Mouse (Mus musculus) ES-Bruce4 (cell line): ENCODE results near the gene Scamp3. TPM values are rescaled to one million over a fixed set of nuclear protein-coding genes. Genes with fewer than 3 reads are reported as not detected.

Experiments used
- H3K27ac ChIP-seq: 2 replicates; pipeline ENCODE4 v1.5.1; 2012; ENCODE audit warnings: low read length, inconsistent platforms; ENCODE audit not compliant: insufficient read depth
- H3K27me3 ChIP-seq: 2 replicates; pipeline ENCODE4 v1.6.1; 2012; ENCODE audit warnings: mild to moderate bottlenecking, low read length, inconsistent platforms; ENCODE audit not compliant: control insufficient read depth, poor library complexity, insufficient read depth, severe bottlenecking
- H3K36me3 ChIP-seq: 2 replicates; pipeline ENCODE4 v1.6.1; 2012; ENCODE audit warnings: inconsistent platforms, mild to moderate bottlenecking, low read length, moderate library complexity; ENCODE audit not compliant: control insufficient read depth, poor library complexity, insufficient read depth, severe bottlenecking
- H3K4me1 ChIP-seq: one replicate; pipeline ENCODE4 v1.8.1; 2011; ENCODE audit warnings: low read length; ENCODE audit not compliant: control insufficient read depth, insufficient read depth
- H3K4me3 ChIP-seq: 2 replicates; pipeline ENCODE4 v1.5.1; 2011; ENCODE audit warnings: low read depth, mild to moderate bottlenecking, low read length
- H3K9ac ChIP-seq: 2 replicates; pipeline ENCODE4 v1.6.1; 2012; ENCODE audit warnings: low read depth, mild to moderate bottlenecking, inconsistent platforms; ENCODE audit not compliant: poor library complexity, severe bottlenecking
- H3K9me3 ChIP-seq: replicated peaks from 2 replicates; pipeline ENCODE4 v1.6.1; 2012; ENCODE audit warnings: mild to moderate bottlenecking, low read length, inconsistent platforms; ENCODE audit not compliant: control insufficient read depth, poor library complexity, insufficient read depth, severe bottlenecking
- CTCF ChIP-seq: IDR thresholded peaks from one replicate; pipeline ENCODE4 v1.8.1; 2011; ENCODE audit warnings: low read depth, low read length
- EP300 ChIP-seq: IDR thresholded peaks from 2 replicates; pipeline ENCODE4 v1.6.1; 2011; ENCODE audit warnings: low read depth, low read length; ENCODE audit not compliant: insufficient read depth
- POLR2A ChIP-seq: IDR thresholded peaks from one replicate; pipeline ENCODE4 v1.8.1; 2011; ENCODE audit warnings: low read length; ENCODE audit not compliant: insufficient read depth
- polyA plus RNA-seq: library from polyadenylated mRNA; stranded (reverse); fragments of >200 nt; gene quantifications from 2 replicates; pipeline ENCODE4 v1.2.4, GENCODE M21; 2011; ENCODE audit warnings: low read depth; ENCODE audit not compliant: missing spikeins, insufficient read depth, insufficient read length

Scamp3 gene
- polyA plus RNA-seq, 1 experiment: 74.8 TPM

DNA sequence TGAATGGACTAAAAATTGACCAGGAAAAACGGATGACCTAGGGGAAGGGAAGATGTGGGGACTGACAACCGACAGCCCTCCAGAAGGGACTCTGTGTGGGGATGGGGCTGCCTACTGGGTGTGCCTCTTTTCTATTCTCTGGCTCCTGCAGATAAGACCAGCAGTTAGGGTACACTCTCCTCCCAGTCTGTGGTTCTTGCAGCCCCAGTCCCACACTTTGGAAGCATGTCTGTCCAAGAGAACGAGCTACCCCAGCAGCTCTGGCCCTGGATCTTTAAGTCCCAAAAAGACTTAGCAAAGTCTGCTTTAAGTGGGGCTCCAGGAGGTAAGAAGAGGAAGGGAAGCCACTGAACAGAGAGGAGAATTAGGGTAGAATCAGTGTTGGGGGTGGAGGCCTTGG, 41.3 kb upstream of the Scamp3 start, which contains the start of gene Pklr:
Gene Pklr, plus strand, starts transcription at position 185 of the 400 bp plus-strand sequence.
- H3K27me3 ChIP-seq: no peaks in the 10 kb centered on the region
- H3K27ac ChIP-seq: no peak within 1 kb of the TSS
- H3K9ac ChIP-seq: 0 out of 2 replicates have a peak within 1 kb of the TSS, but pooled peaks have one; percentile 41
- H3K36me3 ChIP-seq: no peaks in the 10 kb centered on the region
- H3K4me3 ChIP-seq: peak within 1 kb of the TSS; percentile 39
- no peaks in the 10 kb centered on the region for H3K9me3 ChIP-seq
- H3K4me1 ChIP-seq: no peaks in the 10 kb centered on the region
- TF ChIP-seq CTCF (no peak), EP300 (no peak), POLR2A (no peak)

DNA sequence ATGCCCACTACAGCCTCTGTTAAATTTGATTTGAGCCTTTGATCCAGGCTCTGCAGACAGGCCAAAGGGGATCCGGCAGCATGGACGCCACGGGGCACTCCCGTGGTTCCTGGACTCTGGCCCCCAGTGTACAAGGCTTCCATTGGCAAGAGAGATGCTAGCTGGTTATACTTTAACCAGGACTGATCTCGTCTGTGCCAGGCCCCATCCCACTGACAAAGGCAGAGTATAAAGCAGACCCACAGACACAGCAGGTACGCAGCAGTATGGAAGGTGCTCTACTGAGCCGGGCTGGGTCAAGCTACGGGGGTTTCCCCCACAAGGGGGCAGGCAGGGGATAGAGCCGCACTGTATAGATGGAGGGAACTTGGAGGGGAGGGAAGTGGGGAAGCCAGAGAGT, 40.9 kb upstream of the Scamp3 start:
- peak; percentile 48 for TF ChIP-seq CTCF
- TF ChIP-seq EP300: no peak
- Histone ChIP-seq H3K36me3 (no peaks in the 10 kb centered on the region), H3K9me3 (no peaks in the 10 kb centered on the region), H3K9ac (no peak overlapping the region), H3K27ac (no peak overlapping the region), H3K27me3 (no peaks in the 10 kb centered on the region), H3K4me3 (no peak overlapping the region), H3K4me1 (no peaks in the 10 kb centered on the region)

DNA sequence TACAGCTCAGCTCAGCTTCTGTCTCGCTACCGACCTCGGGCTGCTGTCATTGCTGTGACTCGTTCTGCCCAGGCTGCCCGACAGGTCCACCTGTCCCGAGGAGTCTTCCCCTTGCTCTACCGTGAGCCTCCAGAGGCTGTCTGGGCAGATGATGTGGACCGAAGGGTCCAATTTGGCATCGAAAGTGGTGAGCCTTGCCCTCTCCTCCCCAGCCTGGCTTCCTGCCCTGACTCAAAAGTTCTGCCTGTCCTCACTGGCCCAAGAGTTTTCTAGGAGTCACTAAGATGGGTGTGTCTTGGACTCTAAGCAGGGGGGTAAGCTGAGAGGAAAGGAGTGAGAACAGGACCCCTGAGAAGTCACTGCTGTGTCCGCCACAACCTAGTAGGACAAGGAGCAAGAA, 32.5 kb upstream of the Scamp3 start:
- no peak overlapping the region for H3K4me3 ChIP-seq
- H3K36me3 ChIP-seq: no peaks in the 10 kb centered on the region
- TF ChIP-seq POLR2A (no peak), CTCF (no peak), EP300 (no peak)
- H3K9ac ChIP-seq: no peak overlapping the region
- H3K9me3 ChIP-seq: no peaks in the 10 kb centered on the region
- H3K27ac ChIP-seq: no peak overlapping the region
- no peaks in the 10 kb centered on the region for H3K4me1 ChIP-seq
- H3K27me3 ChIP-seq: no peaks in the 10 kb centered on the region

DNA sequence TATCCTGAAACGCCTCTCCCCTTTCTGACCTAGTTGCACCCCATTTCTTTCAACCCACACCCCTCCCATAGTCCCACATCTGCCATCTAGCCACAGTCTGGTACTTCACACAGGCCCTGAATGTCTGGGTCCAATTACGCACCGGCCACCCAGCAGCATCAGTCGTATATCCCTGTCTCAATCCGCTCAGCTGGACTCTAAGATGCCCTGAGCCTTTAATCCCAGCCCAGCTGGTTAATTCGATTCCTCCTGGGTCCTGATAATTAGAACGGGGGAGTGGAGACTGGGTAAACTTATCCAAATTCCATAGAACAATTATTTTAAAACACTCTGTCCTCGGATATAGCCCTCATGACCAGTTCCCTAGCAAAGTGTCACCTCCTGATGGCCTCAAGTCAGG, 31.7 kb upstream of the Scamp3 start:
- Histone ChIP-seq H3K4me3 (no peak overlapping the region), H3K9ac (no peak overlapping the region), H3K27me3 (no peaks in the 10 kb centered on the region)

DNA sequence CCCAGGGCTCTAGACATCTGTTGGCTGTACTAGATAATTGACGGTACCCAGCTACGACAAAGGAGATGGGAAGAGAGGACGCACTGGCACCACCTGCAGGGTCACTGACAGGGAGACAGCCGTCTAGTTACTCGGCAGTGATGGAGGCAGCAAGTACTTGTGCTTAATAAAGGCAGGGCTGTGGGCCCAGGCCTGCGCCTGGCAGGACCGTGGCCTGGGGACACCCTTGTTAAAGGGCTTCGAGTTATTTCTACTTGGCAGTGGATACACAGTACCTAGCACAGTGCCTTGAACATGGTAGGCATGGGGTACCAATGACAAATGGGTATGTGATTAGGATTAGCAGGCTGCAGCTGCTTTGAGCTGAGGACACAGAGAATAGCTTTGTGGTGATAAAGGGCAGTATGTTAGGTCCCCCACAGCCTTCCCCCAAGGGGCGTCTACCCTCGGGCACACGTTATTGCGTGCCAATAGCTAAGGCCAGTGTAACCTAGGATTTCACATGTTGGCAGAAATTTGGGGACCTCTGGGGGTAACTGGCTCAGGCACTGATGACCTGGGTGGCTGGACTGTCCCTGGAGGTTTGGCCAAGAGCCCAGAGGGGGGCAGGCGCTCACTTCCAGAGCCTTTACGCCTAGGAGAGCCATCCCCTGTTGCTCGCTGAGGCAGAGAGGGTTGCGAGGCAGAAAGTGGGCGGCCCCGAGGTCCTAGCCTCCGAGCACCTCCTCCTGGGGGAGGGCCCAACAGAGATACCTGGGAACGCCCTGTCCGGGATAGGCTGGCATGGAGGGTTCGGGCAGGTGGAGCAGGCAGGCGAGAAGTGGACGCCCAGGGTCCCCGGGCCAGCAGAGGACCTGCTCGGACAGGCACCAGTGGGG, 29.9 kb upstream of the Scamp3 start:
- no peaks in the 10 kb centered on the region for H3K27me3 ChIP-seq
- no peak overlapping the region for H3K27ac ChIP-seq
- no peaks in the 10 kb centered on the region for H3K36me3 ChIP-seq
- TF ChIP-seq CTCF (no peak), EP300 (no peak)
- H3K9me3 ChIP-seq: no peaks in the 10 kb centered on the region
- H3K4me1 ChIP-seq: no peaks in the 10 kb centered on the region
- peak overlapping the region; percentile 57 for H3K4me3 ChIP-seq
- H3K9ac ChIP-seq: peak overlapping the region; percentile 34

More for the DNA sequence above, 31.7 kb upstream of the Scamp3 start:
- no peaks in the 10 kb centered on the region for H3K4me1 ChIP-seq
- H3K36me3 ChIP-seq: no peaks in the 10 kb centered on the region
- H3K9me3 ChIP-seq: no peaks in the 10 kb centered on the region
- TF ChIP-seq POLR2A: no peak
- no peak for TF ChIP-seq EP300
- TF ChIP-seq CTCF: no peak
- no peak overlapping the region for H3K27ac ChIP-seq

DNA sequence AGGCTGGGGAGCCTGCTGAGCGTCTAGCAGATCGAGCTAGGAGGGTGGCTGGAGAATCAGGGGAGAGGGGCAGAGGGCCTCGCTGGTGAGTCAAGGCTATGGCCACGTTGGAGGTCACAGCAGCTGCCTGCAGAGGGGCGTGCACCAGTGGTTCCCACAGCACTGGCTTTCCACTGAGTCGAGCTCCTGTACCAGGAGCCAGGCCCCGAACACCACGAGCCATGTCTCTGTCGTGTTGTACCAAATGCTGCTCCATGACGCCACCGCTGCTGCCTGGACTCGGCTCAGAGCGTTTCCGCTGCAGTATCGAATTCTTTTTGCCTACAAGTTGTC, 29.3 kb upstream of the Scamp3 start:
- no peaks in the 10 kb centered on the region for H3K9me3 ChIP-seq
- H3K4me1 ChIP-seq: peaks cover 3% of the 10 kb centered on the region
- H3K36me3 ChIP-seq: no peaks in the 10 kb centered on the region
- TF ChIP-seq CTCF: no peak
- TF ChIP-seq EP300: no peak
- TF ChIP-seq POLR2A: no peak
- H3K27ac ChIP-seq: no peak overlapping the region
- peak overlapping the region; percentile 34 for H3K9ac ChIP-seq
- no peaks in the 10 kb centered on the region for H3K27me3 ChIP-seq
- peak overlapping the region; percentile 57 for H3K4me3 ChIP-seq
